Comparison of ENCODE assay signal across 22 mouse cellular contexts in the genomic region with DNA sequence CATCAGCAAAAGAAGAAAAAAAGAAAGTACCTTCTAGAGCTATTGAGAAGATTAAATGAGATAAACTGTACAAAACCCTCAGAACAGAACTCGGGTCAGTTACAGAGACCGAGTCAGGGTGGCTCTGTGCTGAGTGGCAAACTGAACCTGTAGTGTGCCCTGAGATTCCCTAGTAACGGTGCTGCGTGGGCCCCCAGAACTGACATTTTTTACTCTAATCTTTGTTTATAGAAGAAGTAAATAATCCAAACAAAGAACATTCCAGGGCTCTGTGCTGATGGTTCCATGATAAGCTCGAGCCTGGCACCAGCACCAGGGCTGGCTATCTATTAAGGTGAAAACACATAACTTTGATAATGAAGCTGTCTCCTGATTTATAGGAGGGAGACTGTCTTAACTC.
DNase-seq lines count a peak whose midpoint lies in the region; ATAC-seq and TF ChIP-seq lines count a peak whose summit lies in the region.
"Had no signal": no experiment of that assay in that cellular context is flagged by ENCODE, and none has a peak within 500 bp of the region (broad histone marks: within the 10 kb centered on the region; RNA-seq: fewer than 3 reads in every experiment).

No protein-coding gene starts in this region.

- no peak overlapping the region for H3K4me2 ChIP-seq in lung, embryonic 14.5 days
- no peak overlapping the region for H3K4me2 ChIP-seq in stomach, embryonic 14.5 days (replicated peaks; ENCODE audit: low read depth, low read length)
- H3K4me2 ChIP-seq in stomach, postnatal 0 days (replicated peaks; ENCODE audit: low read depth) = no peak overlapping the region
- H3K4me2 ChIP-seq: embryonic facial prominence, embryonic 15.5 days; heart, embryonic 13.5 days; hindbrain, embryonic 15.5 days had no signal

- H3K4me3 ChIP-seq in lung, embryonic 14.5 days (ENCODE audit: low read depth, low read length) = no peak overlapping the region
- no peak overlapping the region for H3K4me3 ChIP-seq in stomach, embryonic 14.5 days (ENCODE audit: low read depth, low read length)
- H3K4me3 ChIP-seq in stomach, postnatal 0 days (ENCODE audit: low read depth, low read length) = no peak overlapping the region
- H3K4me3 ChIP-seq: embryonic facial prominence, embryonic 15.5 days; erythroblast, embryonic 14.5 days; forebrain, embryonic 10.5 days; heart, embryonic 13.5 days; hindbrain, embryonic 15.5 days had no signal

- no peak for TF ChIP-seq CTCF in lung, embryonic 14.5 days (IDR thresholded peaks at IDR 0.05; ENCODE audit: low read depth)
- TF ChIP-seq CTCF in stomach, postnatal 0 days (IDR thresholded peaks at IDR 0.05; ENCODE audit: low read depth) = no peak

- H3K27me3 ChIP-seq in lung, embryonic 14.5 days (ENCODE audit: insufficient read depth, low read length) = no peaks in the 10 kb centered on the region
- H3K27me3 ChIP-seq in stomach, embryonic 14.5 days (ENCODE audit: control insufficient read depth, insufficient read depth, low read length) = no peaks in the 10 kb centered on the region
- no peaks in the 10 kb centered on the region for H3K27me3 ChIP-seq in stomach, postnatal 0 days (ENCODE audit: control insufficient read depth, insufficient read depth, low read length)
- H3K27me3 ChIP-seq: embryonic facial prominence, embryonic 15.5 days; heart, embryonic 13.5 days; hindbrain, embryonic 15.5 days had no signal

- no peak for TF ChIP-seq EP300 in stomach, postnatal 0 days (optimal IDR thresholded peaks at IDR 0.05)

- H3K4me1 ChIP-seq in lung, embryonic 14.5 days (ENCODE audit: insufficient read depth) = peaks cover 12% of the 10 kb centered on the region
- peaks cover 9% of the 10 kb centered on the region for H3K4me1 ChIP-seq in stomach, embryonic 14.5 days (ENCODE audit: control insufficient read depth, insufficient read depth, low read length)
- H3K4me1 ChIP-seq in stomach, postnatal 0 days (replicated peaks; ENCODE audit: control insufficient read depth, insufficient read depth) = no peaks in the 10 kb centered on the region
- H3K4me1 ChIP-seq: embryonic facial prominence, embryonic 15.5 days; hindbrain, embryonic 15.5 days had no signal

- no peaks in the 10 kb centered on the region for H3K36me3 ChIP-seq in lung, embryonic 14.5 days (ENCODE audit: insufficient read depth)
- H3K36me3 ChIP-seq in stomach, embryonic 14.5 days (ENCODE audit: control insufficient read depth, insufficient read depth, low read length) = no peaks in the 10 kb centered on the region
- H3K36me3 ChIP-seq in stomach, postnatal 0 days (ENCODE audit: control insufficient read depth, insufficient read depth, low read length) = no peaks in the 10 kb centered on the region
- H3K36me3 ChIP-seq: embryonic facial prominence, embryonic 15.5 days; forebrain, embryonic 10.5 days; G1E; heart, embryonic 13.5 days; hindbrain, embryonic 15.5 days had no signal

- WGBS in lung, embryonic 14.5 days = 7% methylated on average over 5 of the region's 5 CpGs
- 12% methylated on average over 5 of the region's 5 CpGs for WGBS in stomach, embryonic 14.5 days
- 21% methylated on average over 5 of the region's 5 CpGs for WGBS in stomach, postnatal 0 days

- no peak overlapping the region for H3K9ac ChIP-seq in lung, embryonic 14.5 days
- H3K9ac ChIP-seq in stomach, embryonic 14.5 days (replicated peaks; ENCODE audit: low read depth, low read length) = no peak overlapping the region
- no peak overlapping the region for H3K9ac ChIP-seq in stomach, postnatal 0 days (ENCODE audit: low read length)
- H3K9ac ChIP-seq: embryonic facial prominence, embryonic 15.5 days; heart, embryonic 13.5 days; hindbrain, embryonic 15.5 days had no signal

- DNase-seq in adrenal gland, adult (ENCODE audit: inconsistent age in 2 of 2, low spot score in 1 of 2) = peak; percentile 18 to 74
- DNase-seq in adrenal gland, adult 8-10 months = no peak
- DNase-seq in lung, embryonic 14.5 days = peak; percentile 36
- DNase-seq in lung, postnatal 4 days = no peak
- no peak for DNase-seq in stomach, postnatal 0 days (ENCODE audit: low spot score)
- peak; percentile 22 for DNase-seq in mesoderm, embryonic 11.5 days (ENCODE audit: low read depth, low spot score)
- DNase-seq in layer of hippocampus, postnatal 10 days (ENCODE audit: low spot score in 2 of 2) = no peak
- DNase-seq: B cell, adult 2 months; cerebellum, adult 2 months; cerebellum, postnatal 10 days; gastrocnemius, postnatal 36 days; heart, adult 11 months; heart, postnatal 36 days had no signal

- ATAC-seq in lung, embryonic 14.5 days (ENCODE audit: insufficient read depth) = no peak
- ATAC-seq in stomach, embryonic 14.5 days (ENCODE audit: insufficient number of reproducible peaks, insufficient read depth, low FRiP score, low read depth) = no peak
- no peak for ATAC-seq in stomach, postnatal 0 days (ENCODE audit: low FRiP score, low TSS enrichment)
- ATAC-seq: CD4-positive, CD25-positive, alpha-beta regulatory T cell, adult 4 months; forebrain, embryonic 14.5 days had no signal

- 0 out of 2 replicates have a peak overlapping the region, but pooled peaks have one; percentile 24 for H3K27ac ChIP-seq in lung, embryonic 14.5 days (ENCODE audit: low read depth)
- peak overlapping the region; percentile 33; the same call in 1 of the 2 replicates for H3K27ac ChIP-seq in stomach, embryonic 14.5 days (ENCODE audit: low read length)
- no peak overlapping the region for H3K27ac ChIP-seq in stomach, postnatal 0 days (replicated peaks)
- H3K27ac ChIP-seq: embryonic facial prominence, embryonic 15.5 days; forebrain, embryonic 10.5 days; heart, embryonic 13.5 days; hindbrain, embryonic 15.5 days had no signal

- H3K9me3 ChIP-seq in lung, embryonic 14.5 days (ENCODE audit: low read depth, low read length) = no peaks in the 10 kb centered on the region
- no peaks in the 10 kb centered on the region for H3K9me3 ChIP-seq in stomach, embryonic 14.5 days (ENCODE audit: control insufficient read depth, low read depth, low read length)
- no peaks in the 10 kb centered on the region for H3K9me3 ChIP-seq in stomach, postnatal 0 days (ENCODE audit: control insufficient read depth, low read length)
- H3K9me3 ChIP-seq: embryonic facial prominence, embryonic 15.5 days; forebrain, embryonic 10.5 days; heart, embryonic 13.5 days; hindbrain, embryonic 15.5 days had no signal

Comparison
In these comparisons a context has a peak if more than half of its experiments do, and no peak if none do; other contexts are left out.
1. DNase-seq: peak in adrenal gland, adult (2 of 2), lung, embryonic 14.5 days (single experiment) and mesoderm, embryonic 11.5 days (single experiment); none in adrenal gland, adult 8-10 months (single experiment), lung, postnatal 4 days (0 of 2), stomach, postnatal 0 days (single experiment) and layer of hippocampus, postnatal 10 days (0 of 2).